In genomic region chr13:70655570-70655969, GRCm38 (mm10) we compare ENCODE assay signal across 19 mouse cellular contexts. TPM values are rescaled to one million over a fixed set of nuclear protein-coding genes. Genes with fewer than 3 reads are reported as not detected.
DNase-seq lines count a peak whose midpoint lies in the region; ATAC-seq and TF ChIP-seq lines count a peak whose summit lies in the region.
"Had no signal": no experiment of that assay in that cellular context is flagged by ENCODE, and none has a peak within 500 bp of the region (broad histone marks: within the 10 kb centered on the region; RNA-seq: fewer than 3 reads in every experiment).

No protein-coding gene starts in this region.

- no peaks in the 10 kb centered on the region for H3K79me3 ChIP-seq in C2C12 (ENCODE audit: low read depth)

- no peak for TF ChIP-seq CTCF in intestine, postnatal 0 days (IDR thresholded peaks at IDR 0.05; ENCODE audit: low read depth)
- TF ChIP-seq CTCF in C2C12 (IDR thresholded peaks at IDR 0.05; ENCODE audit: control insufficient read depth, insufficient read depth, insufficient read length), result no peak
- TF ChIP-seq CTCF in lung, postnatal 0 days (IDR thresholded peaks at IDR 0.05), result no peak

- H3K27me3 ChIP-seq in intestine, embryonic 16.5 days (replicated peaks; ENCODE audit: control insufficient read depth, insufficient read depth, low read length), result no peaks in the 10 kb centered on the region
- H3K27me3 ChIP-seq in intestine, postnatal 0 days (replicated peaks; ENCODE audit: control insufficient read depth, insufficient read depth, low read length), result no peaks in the 10 kb centered on the region
- H3K27me3 ChIP-seq in C2C12 (ENCODE audit: control insufficient read depth, insufficient read depth, insufficient read length), result no peaks in the 10 kb centered on the region
- H3K27me3 ChIP-seq in lung, postnatal 0 days (replicated peaks; ENCODE audit: insufficient read depth, low read length), result no peaks in the 10 kb centered on the region
- H3K27me3 ChIP-seq in midbrain, embryonic 16.5 days (ENCODE audit: control insufficient read depth, insufficient read depth, low read depth, low read length), result no peaks in the 10 kb centered on the region
- H3K27me3 ChIP-seq: forebrain, embryonic 15.5 days; heart, embryonic 15.5 days; limb, embryonic 15.5 days; lung, embryonic 15.5 days had no signal

- no peak overlapping the region for H3ac ChIP-seq in C2C12 (ENCODE audit: control insufficient read depth, insufficient read length, low read depth)

- TF ChIP-seq EP300 in lung, postnatal 0 days (IDR thresholded peaks at IDR 0.05), result peak; percentile 97

- H3K36me3 ChIP-seq in intestine, embryonic 16.5 days (ENCODE audit: control insufficient read depth, insufficient read depth, low read length), result no peaks in the 10 kb centered on the region
- no peaks in the 10 kb centered on the region for H3K36me3 ChIP-seq in intestine, postnatal 0 days (ENCODE audit: control insufficient read depth, insufficient read depth)
- no peaks in the 10 kb centered on the region for H3K36me3 ChIP-seq in C2C12 (ENCODE audit: control insufficient read depth, insufficient read depth)
- H3K36me3 ChIP-seq in lung, postnatal 0 days (ENCODE audit: insufficient read depth, low read length), result no peaks in the 10 kb centered on the region
- H3K36me3 ChIP-seq in midbrain, embryonic 16.5 days (ENCODE audit: control insufficient read depth, insufficient read depth, low read length), result no peaks in the 10 kb centered on the region
- H3K36me3 ChIP-seq: forebrain, embryonic 15.5 days; heart, embryonic 15.5 days; hindbrain, embryonic 13.5 days; limb, embryonic 15.5 days; lung, embryonic 15.5 days had no signal

- H3K9me3 ChIP-seq in intestine, embryonic 16.5 days (ENCODE audit: control insufficient read depth, low read length), result no peaks in the 10 kb centered on the region
- no peaks in the 10 kb centered on the region for H3K9me3 ChIP-seq in intestine, postnatal 0 days (ENCODE audit: control insufficient read depth)
- H3K9me3 ChIP-seq in lung, postnatal 0 days (ENCODE audit: low read length), result no peaks in the 10 kb centered on the region
- no peaks in the 10 kb centered on the region for H3K9me3 ChIP-seq in midbrain, embryonic 16.5 days (replicated peaks; ENCODE audit: control insufficient read depth, low read length, poor library complexity, severe bottlenecking)
- H3K9me3 ChIP-seq: forebrain, embryonic 15.5 days; heart, embryonic 15.5 days; hindbrain, embryonic 13.5 days; limb, embryonic 15.5 days; lung, embryonic 15.5 days had no signal

- 0 out of 2 replicates have a peak, but pooled peaks have one; percentile 37 for ATAC-seq in intestine, embryonic 16.5 days
- ATAC-seq in intestine, postnatal 0 days, result no peak
- peak; percentile 69 for ATAC-seq in lung, postnatal 0 days
- no peak for ATAC-seq in midbrain, embryonic 16.5 days
- ATAC-seq: forebrain, embryonic 15.5 days had no signal

- no peak overlapping the region for H3K4me2 ChIP-seq in intestine, embryonic 16.5 days (ENCODE audit: low read depth, low read length)
- H3K4me2 ChIP-seq in intestine, postnatal 0 days (replicated peaks; ENCODE audit: low read depth), result no peak overlapping the region
- no peak overlapping the region for H3K4me2 ChIP-seq in lung, postnatal 0 days (replicated peaks; ENCODE audit: low read depth, low read length)
- H3K4me2 ChIP-seq in midbrain, embryonic 16.5 days (ENCODE audit: low read length), result no peak overlapping the region
- H3K4me2 ChIP-seq: forebrain, embryonic 15.5 days; heart, embryonic 15.5 days; hindbrain, embryonic 13.5 days; limb, embryonic 15.5 days; midbrain, embryonic 11.5 days had no signal

- H3K27ac ChIP-seq in intestine, embryonic 16.5 days (ENCODE audit: low read length), result no peak overlapping the region
- H3K27ac ChIP-seq in intestine, postnatal 0 days (ENCODE audit: low read depth, low read length), result no peak overlapping the region
- peak overlapping the region; percentile 90 for H3K27ac ChIP-seq in lung, postnatal 0 days (ENCODE audit: low read length)
- no peak overlapping the region for H3K27ac ChIP-seq in midbrain, embryonic 16.5 days (ENCODE audit: low read length)
- H3K27ac ChIP-seq: forebrain, embryonic 15.5 days; hindbrain, embryonic 13.5 days; limb, embryonic 15.5 days; lung, embryonic 15.5 days had no signal

- DNase-seq in adrenal gland, adult (ENCODE audit: inconsistent age in 2 of 2, low spot score in 1 of 2), result peak; percentile 42 to 66
- no peak for DNase-seq in adrenal gland, postnatal 4 days (ENCODE audit: low spot score in 2 of 2)
- DNase-seq in lung, postnatal 0 days (ENCODE audit: low spot score), result peak; percentile 87
- DNase-seq in frontal cortex, postnatal 14 days (ENCODE audit: low spot score in 2 of 2), result no peak
- DNase-seq: cerebellum, adult 11-12 months; cerebellum, postnatal 25 days; gastrocnemius, adult 2 months; kidney, adult 2 months; kidney, postnatal 36 days had no signal

- 0 out of 2 replicates have a peak, but pooled peaks cover 4% of the 10 kb centered on the region for H3K4me1 ChIP-seq in intestine, embryonic 16.5 days (ENCODE audit: control insufficient read depth, insufficient read depth, low read length)
- no peaks in the 10 kb centered on the region for H3K4me1 ChIP-seq in intestine, postnatal 0 days (replicated peaks; ENCODE audit: control insufficient read depth, insufficient read depth, low read length)
- peaks cover 18% of the 10 kb centered on the region; the same call in 1 of the 2 replicates for H3K4me1 ChIP-seq in lung, postnatal 0 days (ENCODE audit: insufficient read depth, low read depth, low read length)
- H3K4me1 ChIP-seq in midbrain, embryonic 16.5 days (ENCODE audit: control insufficient read depth, insufficient read depth, low read length), result no peaks in the 10 kb centered on the region
- H3K4me1 ChIP-seq: forebrain, embryonic 15.5 days; hindbrain, embryonic 13.5 days had no signal

- no peaks in the 10 kb centered on the region for H3K79me2 ChIP-seq in C2C12 (ENCODE audit: control insufficient read depth, insufficient read depth)

- H3K9ac ChIP-seq in intestine, embryonic 16.5 days (ENCODE audit: low read depth, low read length), result no peak overlapping the region
- no peak overlapping the region for H3K9ac ChIP-seq in intestine, postnatal 0 days (ENCODE audit: low read depth, low read length)
- H3K9ac ChIP-seq in lung, postnatal 0 days (replicated peaks; ENCODE audit: low read depth), result no peak overlapping the region
- no peak overlapping the region for H3K9ac ChIP-seq in midbrain, embryonic 16.5 days (ENCODE audit: low read depth, low read length)
- H3K9ac ChIP-seq: forebrain, embryonic 15.5 days; heart, embryonic 15.5 days; hindbrain, embryonic 13.5 days; limb, embryonic 15.5 days; lung, embryonic 15.5 days had no signal

- 62% methylated on average over 12 of the region's 12 CpGs for WGBS in intestine, embryonic 16.5 days
- WGBS in intestine, postnatal 0 days, result 53% methylated on average over 12 of the region's 12 CpGs
- 46% methylated on average over 12 of the region's 12 CpGs for WGBS in lung, postnatal 0 days
- WGBS in midbrain, embryonic 16.5 days, result 83% methylated on average over 12 of the region's 12 CpGs

- H3K4me3 ChIP-seq in intestine, embryonic 16.5 days (ENCODE audit: low read length), result no peak overlapping the region
- H3K4me3 ChIP-seq in intestine, postnatal 0 days (ENCODE audit: low read depth, low read length), result no peak overlapping the region
- H3K4me3 ChIP-seq in C2C12 (ENCODE audit: insufficient read depth, poor library complexity, severe bottlenecking), result no peak overlapping the region
- no peak overlapping the region for H3K4me3 ChIP-seq in lung, postnatal 0 days (ENCODE audit: low read depth, low read length)
- no peak overlapping the region for H3K4me3 ChIP-seq in midbrain, embryonic 16.5 days (ENCODE audit: low read depth, low read length)
- H3K4me3 ChIP-seq: forebrain, embryonic 15.5 days; gastrocnemius, adult 2 months; heart, embryonic 15.5 days; hindbrain, embryonic 13.5 days; limb, embryonic 15.5 days; lung, embryonic 15.5 days had no signal

TF ChIP-seq in C2C12, 6 proteins besides CTCF, POLR2A, EP300 and RAD21:
- TF ChIP-seq USF1 (IDR thresholded peaks at IDR 0.05; ENCODE audit: low read depth), result peak; percentile 61
- peak; percentile 34 for TF ChIP-seq FOSL1 (IDR thresholded peaks at IDR 0.05; ENCODE audit: insufficient read depth, low read length, poor library complexity, severe bottlenecking)
- peak; percentile 89 for TF ChIP-seq MAX (IDR thresholded peaks at IDR 0.05)
- TF ChIP-seq CEBPB (IDR thresholded peaks at IDR 0.05; ENCODE audit: low read depth), result peak; percentile 57
- peak; percentile 31 for TF ChIP-seq MYOD1 (IDR thresholded peaks at IDR 0.05; ENCODE audit: control insufficient read depth, insufficient read length, low read depth)
- TF ChIP-seq MYOG (IDR thresholded peaks at IDR 0.05; ENCODE audit: control insufficient read depth, extremely low read depth, insufficient read length), result no peak

RNA-seq across cellular contexts. Expression of gene Ice1, which starts 18.1 kb away (rescaled TPM):
- total RNA-seq in adrenal gland, postnatal 4 days (2021), result 10 to 100 TPM; 41.8 to 45.3 TPM
- polyA plus RNA-seq in intestine, embryonic 16.5 days (2015; fragmentation: Nextera tagmentation; extraction: Ambion mirVana), result 8.3 and 10.7 TPM in 2 replicates
- polyA plus RNA-seq in intestine, postnatal 0 days (2015; fragmentation: Nextera tagmentation; extraction: Ambion mirVana), result 5.8 and 7.0 TPM in 2 replicates
- polyA plus RNA-seq in C2C12 (2012; fragmentation: generic; extraction: Trizol), result 11.2 TPM
- 10.8 and 12.3 TPM in 2 replicates for polyA plus RNA-seq in lung, postnatal 0 days (2015; fragmentation: Nextera tagmentation; extraction: Ambion mirVana)
- 35.1 and 38.2 TPM in 2 replicates for polyA plus RNA-seq in midbrain, embryonic 16.5 days (2015; fragmentation: Nextera tagmentation; extraction: Ambion mirVana)

Comparison
In these comparisons a context has a peak if more than half of its experiments do, and no peak if none do; other contexts are left out.
1. DNase-seq: peak in adrenal gland, adult (2 of 2) and lung, postnatal 0 days (single experiment); none in adrenal gland, postnatal 4 days (0 of 2) and frontal cortex, postnatal 14 days (0 of 2).
2. ATAC-seq: peak in intestine, embryonic 16.5 days (single experiment) and lung, postnatal 0 days (single experiment); none in intestine, postnatal 0 days (single experiment) and midbrain, embryonic 16.5 days (single experiment).